Mouse (Mus musculus): Measurements from ENCODE around the gene Gm4869.
"Not testable (repeated sequence)": the region's sequence is repeated elsewhere in the genome, so short reads cannot be mapped to it uniquely, and the experiment has no call there.

Gm4869 gene

GRCm38 (mm10) chr5:140463151-140463550 lies 17.7 kb downstream of the Gm4869 start:
- in situ Hi-C loops (cut with MboI): not testable (repeated sequence)

- in situ Hi-C loops (cut with MboI): no loop called here
Observed at GRCm38 (mm10) chr5:140464943-140465342, 19.5 kb downstream of the Gm4869 start.

- in situ Hi-C loops (cut with MboI): no loop called here
Observed at GRCm38 (mm10) chr5:140472336-140472735, 26.9 kb downstream of the Gm4869 start.

- in situ Hi-C loops (cut with MboI): no loop called here
Observed at GRCm38 (mm10) chr5:140481458-140481857, 36.0 kb downstream of the Gm4869 start.

GRCm38 (mm10) chr5:140491142-140491541 lies 45.7 kb downstream of the Gm4869 start:
- in situ Hi-C loops (cut with MboI): no loop called here

GRCm38 (mm10) chr5:140492684-140493233 lies 47.3 kb downstream of the Gm4869 start:
- in situ Hi-C loops (cut with MboI): no loop called here

- in situ Hi-C loops (cut with MboI): no loop called here
Observed at GRCm38 (mm10) chr5:140498176-140498575, 52.7 kb downstream of the Gm4869 start.

GRCm38 (mm10) chr5:140500736-140501135 lies 55.3 kb downstream of the Gm4869 start:
- in situ Hi-C loops (cut with MboI): no loop called here

GRCm38 (mm10) chr5:140501982-140502836 lies 56.8 kb downstream of the Gm4869 start:
- in situ Hi-C loops (cut with MboI): no loop called here

GRCm38 (mm10) chr5:140502925-140503324 lies 57.5 kb downstream of the Gm4869 start:
- in situ Hi-C loops (cut with MboI): not testable (repeated sequence)

GRCm38 (mm10) chr5:140505208-140505780 lies 59.8 kb downstream of the Gm4869 start, which contains the start of gene Chst12:
Chst12 (plus strand) TSS chr5:140505550.
- in situ Hi-C loops (cut with MboI): no loop called here

- in situ Hi-C loops (cut with MboI): no loop called here
Observed at GRCm38 (mm10) chr5:140506096-140506794, 60.8 kb downstream of the Gm4869 start.

GRCm38 (mm10) chr5:140507466-140508208 lies 62.2 kb downstream of the Gm4869 start:
- in situ Hi-C loops (cut with MboI): no loop called here

GRCm38 (mm10) chr5:140508686-140509085 lies 63.2 kb downstream of the Gm4869 start:
- in situ Hi-C loops (cut with MboI): no loop called here

GRCm38 (mm10) chr5:140509204-140509603 lies 63.8 kb downstream of the Gm4869 start:
- in situ Hi-C loops (cut with MboI): no loop called here

GRCm38 (mm10) chr5:140510012-140511000 lies 64.9 kb downstream of the Gm4869 start:
- in situ Hi-C loops (cut with MboI): no loop called here

- in situ Hi-C loops (cut with MboI): no loop called here
Observed at GRCm38 (mm10) chr5:140513921-140514320, 68.5 kb downstream of the Gm4869 start.

GRCm38 (mm10) chr5:140514799-140515486 lies 69.5 kb downstream of the Gm4869 start:
- in situ Hi-C loops (cut with MboI): no loop called here

GRCm38 (mm10) chr5:140517159-140517920 lies 71.9 kb downstream of the Gm4869 start:
- in situ Hi-C loops (cut with MboI): no loop called here
